Mouse (Mus musculus): ENCODE data around the gene Zbtb9.

GRCm38 (mm10) chr17:26969257-26969656 is 3.7 kb upstream of the Zbtb9 start:
- no peak for TF ChIP-seq CTCF (IDR thresholded peaks at IDR 0.05; ENCODE audit: control insufficient read depth, insufficient read depth, insufficient replicate concordance, low read depth, low read length)
- no peak for TF ChIP-seq POLR2A (IDR thresholded peaks at IDR 0.05; ENCODE audit: control insufficient read depth, low read depth, low read length)
